Mouse (Mus musculus): Measurements from ENCODE around the gene Siglecf. TPM values are rescaled to one million over a fixed set of nuclear protein-coding genes. Genes with fewer than 3 reads are reported as not detected.

Siglecf gene
- total and polyA plus RNA-seq, 2 experiments from 2014 or later: 0.16 TPM; not detected in 1

- H3K4me2 ChIP-seq (ENCODE audit: low read depth): no peak overlapping the region
- no peaks in the 10 kb centered on the region for H3K36me3 ChIP-seq (ENCODE audit: insufficient read depth)
- WGBS: 77% methylated on average over 4 of the region's 4 CpGs
- no peak for TF ChIP-seq CTCF (IDR thresholded peaks at IDR 0.05; ENCODE audit: low read depth)
- no peaks in the 10 kb centered on the region for H3K9me3 ChIP-seq (ENCODE audit: low read length)
- DNase-seq (no peak), ATAC-seq (no peak)
- H3K4me3 ChIP-seq (ENCODE audit: low read depth, low read length): no peak overlapping the region
- H3K9ac ChIP-seq: no peak overlapping the region
- H3K4me1 ChIP-seq (ENCODE audit: insufficient read depth): no peaks in the 10 kb centered on the region
- no peaks in the 10 kb centered on the region for H3K27me3 ChIP-seq (ENCODE audit: insufficient read depth, low read length)
- H3K27ac ChIP-seq (ENCODE audit: low read depth, low read length): no peak overlapping the region
Observed at GRCm38 (mm10) chr7:43328101-43328500, 23.0 kb upstream of the Siglecf start.

- Histone ChIP-seq H3K4me3 (ENCODE audit: low read depth, low read length) (no peak overlapping the region), H3K4me1 (ENCODE audit: insufficient read depth) (no peaks in the 10 kb centered on the region), H3K36me3 (ENCODE audit: insufficient read depth) (no peaks in the 10 kb centered on the region), H3K27ac (ENCODE audit: low read depth, low read length) (no peak overlapping the region), H3K9me3 (ENCODE audit: low read length) (no peaks in the 10 kb centered on the region), H3K27me3 (ENCODE audit: insufficient read depth, low read length) (no peaks in the 10 kb centered on the region), H3K9ac (no peak overlapping the region), H3K4me2 (ENCODE audit: low read depth) (no peak overlapping the region)
- DNase-seq (no peak), ATAC-seq (no peak)
- WGBS: 45% methylated on average over 5 of the region's 7 CpGs
- peak; percentile 45 for TF ChIP-seq CTCF (IDR thresholded peaks at IDR 0.05; ENCODE audit: low read depth)
Observed at GRCm38 (mm10) chr7:43333203-43333602, 17.9 kb upstream of the Siglecf start.

GRCm38 (mm10) chr7:43333899-43334298 lies 17.2 kb upstream of the Siglecf start:
- ATAC-seq (no peak), DNase-seq (no peak)
- Histone ChIP-seq H3K4me2 (ENCODE audit: low read depth) (no peak overlapping the region), H3K27me3 (ENCODE audit: insufficient read depth, low read length) (no peaks in the 10 kb centered on the region), H3K9ac (no peak overlapping the region), H3K36me3 (ENCODE audit: insufficient read depth) (no peaks in the 10 kb centered on the region), H3K4me1 (ENCODE audit: insufficient read depth) (no peaks in the 10 kb centered on the region), H3K27ac (ENCODE audit: low read depth, low read length) (no peak overlapping the region), H3K9me3 (ENCODE audit: low read length) (no peaks in the 10 kb centered on the region), H3K4me3 (ENCODE audit: low read depth, low read length) (no peak overlapping the region)
- WGBS: 61% methylated on average over 2 of the region's 2 CpGs
- TF ChIP-seq CTCF (IDR thresholded peaks at IDR 0.05; ENCODE audit: low read depth): no peak

DNA sequence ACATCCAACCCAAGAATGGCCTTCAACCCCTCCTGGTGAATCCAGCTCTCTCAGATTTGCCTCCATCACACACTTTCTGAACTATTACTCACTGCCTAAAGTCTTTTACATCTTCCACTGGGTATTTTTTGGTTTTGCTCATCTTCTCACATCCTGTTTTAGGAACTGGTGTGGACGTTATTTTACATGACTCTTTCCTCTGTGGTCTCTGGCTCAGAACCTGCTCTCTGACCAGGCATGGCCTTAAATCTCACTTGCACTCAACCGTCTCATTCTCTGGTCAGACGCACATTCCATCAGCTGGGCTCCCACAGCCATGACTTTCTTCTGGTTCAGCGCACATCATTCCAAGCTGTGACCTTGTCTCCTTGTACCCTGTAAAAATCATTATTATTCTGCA lies 10.4 kb upstream of the Siglecf start:
- no peaks in the 10 kb centered on the region for H3K36me3 ChIP-seq (ENCODE audit: insufficient read depth)
- no peak overlapping the region for H3K27ac ChIP-seq (ENCODE audit: low read depth, low read length)
- DNase-seq (no peak), ATAC-seq (no peak)
- H3K4me1 ChIP-seq (ENCODE audit: insufficient read depth): no peaks in the 10 kb centered on the region
- H3K9ac ChIP-seq: no peak overlapping the region
- H3K27me3 ChIP-seq (ENCODE audit: insufficient read depth, low read length): no peaks in the 10 kb centered on the region
- H3K4me3 ChIP-seq (ENCODE audit: low read depth, low read length): no peak overlapping the region
- TF ChIP-seq CTCF (IDR thresholded peaks at IDR 0.05; ENCODE audit: low read depth): no peak
- H3K4me2 ChIP-seq (ENCODE audit: low read depth): no peak overlapping the region
- no peaks in the 10 kb centered on the region for H3K9me3 ChIP-seq (ENCODE audit: low read length)
- WGBS: 83% methylated on average over 4 of the region's 4 CpGs

DNA sequence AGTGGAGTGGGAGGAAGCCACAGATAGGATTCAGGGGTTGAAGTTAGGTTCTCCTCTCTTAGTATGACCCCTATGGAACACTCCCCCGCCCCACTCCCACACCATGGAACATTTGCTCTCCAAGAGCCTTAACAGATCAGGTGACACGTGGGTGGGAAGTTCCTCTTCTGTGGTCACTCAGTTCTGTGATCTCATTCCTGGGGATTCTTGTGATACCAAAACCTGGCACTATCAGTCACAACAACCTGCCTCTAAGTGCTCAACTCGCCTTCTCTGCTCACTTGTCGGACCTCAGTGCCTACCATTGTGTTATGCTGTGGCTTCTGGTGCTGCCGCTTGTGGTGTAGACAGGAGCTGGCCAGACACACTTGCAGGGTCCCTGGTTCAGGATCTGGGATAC lies 8.0 kb upstream of the Siglecf start:
- no peak overlapping the region for H3K4me2 ChIP-seq (ENCODE audit: low read depth)
- TF ChIP-seq CTCF (IDR thresholded peaks at IDR 0.05; ENCODE audit: low read depth): no peak
- H3K4me3 ChIP-seq (ENCODE audit: low read depth, low read length): no peak overlapping the region
- ATAC-seq (no peak), DNase-seq (no peak)
- no peaks in the 10 kb centered on the region for H3K9me3 ChIP-seq (ENCODE audit: low read length)
- H3K27me3 ChIP-seq (ENCODE audit: insufficient read depth, low read length): no peaks in the 10 kb centered on the region
- no peaks in the 10 kb centered on the region for H3K4me1 ChIP-seq (ENCODE audit: insufficient read depth)
- H3K27ac ChIP-seq (ENCODE audit: low read depth, low read length): no peak overlapping the region
- H3K36me3 ChIP-seq (ENCODE audit: insufficient read depth): no peaks in the 10 kb centered on the region
- no peak overlapping the region for H3K9ac ChIP-seq
- 87% methylated on average over 5 of the region's 5 CpGs for WGBS

DNA sequence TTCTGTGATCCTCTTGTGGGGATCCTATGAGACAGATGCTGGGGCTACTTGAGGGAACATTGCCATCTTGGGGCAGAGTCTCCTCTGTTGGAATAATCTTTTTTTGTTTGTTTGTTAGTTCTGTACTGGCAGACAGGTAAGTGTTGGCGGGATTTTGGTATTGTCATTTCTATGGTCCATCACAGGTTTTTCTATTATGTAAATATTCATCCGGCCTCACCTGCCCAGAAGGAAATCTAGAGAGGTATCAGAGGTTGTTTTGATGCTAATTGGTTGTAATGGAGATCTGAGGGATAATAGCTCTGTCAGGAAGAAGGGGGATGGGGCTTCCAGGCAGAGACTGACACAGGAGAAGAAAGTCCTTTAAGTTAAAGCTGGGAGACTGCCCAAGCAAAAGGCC lies 7.1 kb upstream of the Siglecf start:
- Histone ChIP-seq H3K4me2 (ENCODE audit: low read depth) (no peak overlapping the region), H3K4me1 (ENCODE audit: insufficient read depth) (no peaks in the 10 kb centered on the region), H3K36me3 (ENCODE audit: insufficient read depth) (no peaks in the 10 kb centered on the region), H3K27me3 (ENCODE audit: insufficient read depth, low read length) (no peaks in the 10 kb centered on the region), H3K9me3 (ENCODE audit: low read length) (no peaks in the 10 kb centered on the region), H3K4me3 (ENCODE audit: low read depth, low read length) (no peak overlapping the region), H3K27ac (ENCODE audit: low read depth, low read length) (no peak overlapping the region), H3K9ac (no peak overlapping the region)
- no peak for TF ChIP-seq CTCF (IDR thresholded peaks at IDR 0.05; ENCODE audit: low read depth)
- no peak for ATAC-seq
- no peak for DNase-seq
- WGBS: 72% methylated on average over 2 of the region's 2 CpGs

DNA sequence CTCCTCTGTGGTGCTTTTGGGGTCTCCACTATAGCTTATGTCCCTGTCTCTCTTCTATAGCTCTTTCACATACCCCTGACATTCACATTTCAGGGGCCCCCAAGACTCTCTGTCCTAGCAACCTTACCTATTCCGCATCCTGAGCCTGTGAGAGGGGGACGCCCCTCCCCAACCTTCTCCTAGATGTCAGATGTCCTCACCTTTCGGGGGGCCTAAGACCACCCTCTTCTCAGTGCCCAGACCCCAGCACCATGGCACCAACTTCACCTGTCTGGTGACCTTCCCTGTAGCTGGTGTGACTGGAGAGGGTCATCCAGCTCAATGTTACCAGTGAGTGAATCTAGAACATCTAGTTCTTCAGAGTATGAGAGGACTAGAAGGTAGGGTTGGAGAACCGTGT lies 6.7 kb upstream of the Siglecf start:
- Histone ChIP-seq H3K36me3 (ENCODE audit: insufficient read depth) (no peaks in the 10 kb centered on the region), H3K4me2 (ENCODE audit: low read depth) (no peak overlapping the region), H3K27me3 (ENCODE audit: insufficient read depth, low read length) (no peaks in the 10 kb centered on the region), H3K9me3 (ENCODE audit: low read length) (no peaks in the 10 kb centered on the region), H3K27ac (ENCODE audit: low read depth, low read length) (no peak overlapping the region), H3K9ac (no peak overlapping the region), H3K4me1 (ENCODE audit: insufficient read depth) (no peaks in the 10 kb centered on the region), H3K4me3 (ENCODE audit: low read depth, low read length) (no peak overlapping the region)
- 73% methylated on average over 4 of the region's 4 CpGs for WGBS
- DNase-seq: no peak
- TF ChIP-seq CTCF (IDR thresholded peaks at IDR 0.05; ENCODE audit: low read depth): no peak
- ATAC-seq: no peak

DNA sequence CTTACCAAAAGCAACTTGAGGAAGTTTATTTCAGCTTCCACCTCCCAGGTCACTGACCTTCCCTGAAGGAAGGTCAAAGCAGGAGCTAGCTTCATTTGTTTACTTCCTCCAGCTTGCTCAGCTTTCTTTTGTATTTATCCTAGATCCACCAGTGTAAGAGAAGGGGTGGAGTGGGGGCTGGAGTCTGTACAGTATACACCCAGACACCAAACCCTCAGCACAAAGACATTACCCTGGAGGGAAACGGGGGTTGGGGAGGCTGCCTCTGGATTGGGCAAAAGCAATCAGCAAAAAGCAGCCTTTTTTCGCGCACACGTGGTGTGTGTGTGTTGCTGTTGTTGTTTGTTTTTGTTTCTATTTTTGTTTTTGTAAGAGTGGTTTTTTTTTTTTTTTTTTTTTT lies 5.0 kb upstream of the Siglecf start:
- Histone ChIP-seq H3K9ac (no peak overlapping the region), H3K4me3 (ENCODE audit: low read depth, low read length) (no peak overlapping the region), H3K9me3 (ENCODE audit: low read length) (no peaks in the 10 kb centered on the region), H3K27me3 (ENCODE audit: insufficient read depth, low read length) (no peaks in the 10 kb centered on the region), H3K4me2 (ENCODE audit: low read depth) (no peak overlapping the region), H3K4me1 (ENCODE audit: insufficient read depth) (no peaks in the 10 kb centered on the region), H3K27ac (ENCODE audit: low read depth, low read length) (no peak overlapping the region), H3K36me3 (ENCODE audit: insufficient read depth) (no peaks in the 10 kb centered on the region)
- DNase-seq (no peak), ATAC-seq (no peak)
- WGBS: 78% methylated on average over 4 of the region's 4 CpGs
- no peak for TF ChIP-seq CTCF (IDR thresholded peaks at IDR 0.05; ENCODE audit: low read depth)
